Mouse (Mus musculus) monocyte, adult 2 months (primary cell): Measurements from ENCODE around the gene Rhbdl3.

Experiments used
- DNase-seq, 2 experiments: peaks; one replicate each; pipeline ENCODE4 v3.0.0; 2022; ENCODE audit warnings: low spot score in 2 of 2, low read depth in 1 of 2

The Rhbdl3 gene

GRCm38 (mm10) chr11:80300551-80301315, at the start of gene Rhbdl3:
Rhbdl3 (plus strand) TSS chr11:80300912.
- DNase-seq = no peak

DNA sequence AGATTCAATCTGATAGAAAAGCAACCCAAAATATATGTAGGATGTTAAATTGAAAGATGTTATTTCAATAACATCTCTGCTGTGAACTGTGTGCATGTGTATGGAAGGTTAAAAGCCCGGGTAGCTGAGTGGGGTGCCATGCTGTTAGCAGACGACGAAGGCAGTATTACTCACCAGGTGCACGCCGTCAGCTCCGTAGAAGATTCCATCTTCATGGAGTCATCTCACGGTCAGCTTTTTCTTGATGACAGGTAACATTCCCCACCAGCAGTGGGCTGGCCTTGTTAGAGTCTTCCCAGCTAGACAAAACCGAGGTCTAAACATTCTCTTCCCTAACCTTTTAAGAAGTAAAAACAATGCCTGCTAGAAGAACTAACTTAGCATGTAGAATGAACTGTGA, 36.6 kb upstream of the Rhbdl3 start:
- no peak for DNase-seq

GRCm38 (mm10) chr11:80271096-80271495, 29.6 kb upstream of the Rhbdl3 start:
- DNase-seq = no peak

GRCm38 (mm10) chr11:80275011-80275410, 25.7 kb upstream of the Rhbdl3 start:
- DNase-seq = no peak

DNA sequence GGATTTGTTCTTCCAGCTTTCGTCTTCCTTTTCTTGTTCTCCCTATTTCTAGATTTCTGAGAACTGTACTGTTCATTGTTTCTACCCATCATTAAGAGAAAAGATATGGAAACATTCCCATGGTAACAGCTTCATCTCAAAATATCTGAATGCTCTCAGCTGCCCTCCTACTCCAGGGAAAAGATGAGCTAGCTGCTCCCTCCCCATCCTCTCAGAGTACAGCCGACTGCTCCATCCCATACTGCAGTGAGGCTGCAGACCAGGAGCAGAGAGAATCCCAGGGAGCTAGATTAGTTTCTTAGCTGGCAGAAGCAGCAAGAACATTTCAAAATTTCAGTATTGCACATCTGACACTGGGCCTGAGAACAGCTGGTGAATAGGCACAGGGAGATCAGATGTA, 22.7 kb upstream of the Rhbdl3 start:
- no peak for DNase-seq

GRCm38 (mm10) chr11:80283786-80284185, 16.9 kb upstream of the Rhbdl3 start:
- DNase-seq = no peak

DNA sequence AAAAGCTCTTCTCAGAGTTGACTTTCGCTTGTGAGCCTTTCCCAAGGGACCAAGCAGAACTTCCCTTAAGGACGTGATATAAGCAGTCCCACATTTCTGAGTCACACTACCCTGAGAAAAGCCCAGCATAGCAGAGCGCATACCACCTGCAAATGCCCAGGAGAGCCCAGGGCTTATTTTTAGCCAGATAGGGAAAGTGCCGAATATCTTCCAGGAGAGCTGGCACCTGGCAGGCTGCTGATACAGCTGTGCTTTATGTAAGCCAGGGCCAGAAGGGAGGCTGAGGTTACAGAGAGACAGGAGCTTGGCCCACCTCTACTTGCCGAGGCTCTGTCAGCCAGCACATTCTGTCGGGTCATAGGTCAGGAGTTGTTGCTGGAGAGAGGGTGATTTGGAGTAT, 16.1 kb upstream of the Rhbdl3 start:
- DNase-seq = no peak

DNA sequence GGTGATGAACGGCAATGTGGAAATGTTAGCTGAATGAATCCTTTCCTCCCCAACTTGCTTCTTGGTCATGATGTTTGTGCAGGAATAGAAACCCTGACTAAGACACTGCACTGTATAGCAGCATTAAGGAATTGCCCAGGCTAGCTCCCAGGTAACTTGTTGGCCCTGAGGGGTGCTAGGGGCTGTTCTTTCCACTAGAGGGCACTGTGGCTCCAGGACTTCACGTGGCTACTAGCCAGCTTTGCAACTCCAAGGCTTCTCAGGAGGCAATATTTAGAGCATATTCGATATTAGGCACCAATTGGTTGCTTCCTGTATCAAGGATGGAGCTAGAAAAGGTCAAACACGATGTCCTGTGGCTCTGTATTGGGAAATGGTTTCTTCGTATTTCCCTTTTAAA, 13.6 kb upstream of the Rhbdl3 start:
- DNase-seq = peak in 1 of 2 experiments; percentile 44

DNA sequence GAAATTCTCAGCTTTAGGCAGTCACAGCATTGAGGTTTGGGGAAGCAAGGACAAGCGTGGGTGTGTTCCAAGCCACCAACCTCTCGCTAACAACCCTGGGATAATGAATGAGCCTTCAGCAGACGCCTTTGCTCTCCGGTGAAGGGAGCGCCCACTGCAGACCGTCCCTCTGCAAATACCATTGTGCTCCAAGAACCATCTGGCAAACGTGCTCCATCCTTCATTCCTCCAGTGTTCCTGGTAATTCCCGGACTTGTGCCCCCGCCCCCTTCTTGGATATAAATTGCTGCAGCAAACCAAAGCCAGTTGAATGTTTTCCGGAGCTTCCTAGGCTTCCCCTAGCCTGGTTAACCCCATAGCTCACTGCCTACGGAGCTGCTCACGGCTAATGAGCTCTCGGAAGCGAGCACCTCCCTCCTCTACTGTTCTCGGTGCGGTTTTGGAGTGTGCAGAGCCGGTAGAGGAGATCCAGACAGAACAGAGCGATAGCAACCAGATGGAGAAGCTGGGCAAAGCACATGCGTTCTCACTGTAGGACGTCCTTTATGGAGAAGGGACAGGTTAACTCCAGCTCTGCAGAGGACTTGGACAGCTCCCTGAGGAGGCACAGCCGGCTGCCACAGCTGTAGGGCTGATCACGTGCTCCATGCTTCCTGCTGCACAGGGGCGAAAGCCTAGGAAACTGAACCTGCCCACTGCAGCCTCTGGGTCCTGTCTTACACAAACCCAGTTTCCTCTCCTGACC, 10.8 kb upstream of the Rhbdl3 start:
- DNase-seq = no peak

DNA sequence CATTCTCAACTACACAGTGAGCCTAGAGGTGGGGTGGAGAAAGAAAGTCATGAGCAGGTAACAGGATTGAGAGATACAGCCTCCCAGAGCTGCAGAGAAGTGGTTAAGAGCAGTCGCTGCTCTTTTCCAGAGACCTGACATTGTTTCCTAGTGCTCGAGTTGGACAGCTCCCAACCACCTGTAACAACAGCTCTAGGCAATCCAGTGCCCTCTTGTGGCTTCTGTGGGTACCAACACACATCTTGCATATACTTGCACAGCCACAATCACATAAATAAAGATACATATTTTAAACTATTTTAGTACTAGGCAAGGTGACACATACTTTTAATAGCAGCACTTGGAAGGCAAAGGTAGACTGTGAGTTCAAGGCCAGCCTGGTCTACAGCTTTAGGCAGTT, 9.7 kb upstream of the Rhbdl3 start:
- DNase-seq = no peak

- no peak for DNase-seq
Observed at GRCm38 (mm10) chr11:80292463-80292862, 8.2 kb upstream of the Rhbdl3 start.

DNA sequence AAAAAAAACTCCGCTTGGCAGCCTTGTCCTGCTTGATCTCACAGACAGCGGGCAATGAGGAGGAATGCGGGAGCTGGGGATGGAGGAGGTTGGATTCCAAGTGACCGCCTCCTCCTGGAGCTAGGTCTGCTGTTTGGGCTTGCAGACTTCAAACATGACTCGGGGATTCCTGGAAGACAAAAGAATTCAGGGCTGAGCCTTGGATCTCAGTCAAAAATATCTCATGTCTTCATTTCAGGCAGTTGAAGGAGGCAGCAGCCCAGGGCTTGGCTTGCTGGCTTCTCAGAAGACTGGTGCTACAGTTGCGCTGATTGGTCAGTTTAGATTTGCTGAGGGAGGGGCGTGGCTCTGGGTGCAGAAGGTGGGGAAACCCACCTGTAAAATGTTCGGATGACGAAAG, 5.6 kb upstream of the Rhbdl3 start:
- DNase-seq = no peak

- no peak for DNase-seq
Observed at GRCm38 (mm10) chr11:80295785-80296184, 4.9 kb upstream of the Rhbdl3 start.

- DNase-seq = no peak
Observed at GRCm38 (mm10) chr11:80299513-80300235, 1.0 kb upstream of the Rhbdl3 start.

DNA sequence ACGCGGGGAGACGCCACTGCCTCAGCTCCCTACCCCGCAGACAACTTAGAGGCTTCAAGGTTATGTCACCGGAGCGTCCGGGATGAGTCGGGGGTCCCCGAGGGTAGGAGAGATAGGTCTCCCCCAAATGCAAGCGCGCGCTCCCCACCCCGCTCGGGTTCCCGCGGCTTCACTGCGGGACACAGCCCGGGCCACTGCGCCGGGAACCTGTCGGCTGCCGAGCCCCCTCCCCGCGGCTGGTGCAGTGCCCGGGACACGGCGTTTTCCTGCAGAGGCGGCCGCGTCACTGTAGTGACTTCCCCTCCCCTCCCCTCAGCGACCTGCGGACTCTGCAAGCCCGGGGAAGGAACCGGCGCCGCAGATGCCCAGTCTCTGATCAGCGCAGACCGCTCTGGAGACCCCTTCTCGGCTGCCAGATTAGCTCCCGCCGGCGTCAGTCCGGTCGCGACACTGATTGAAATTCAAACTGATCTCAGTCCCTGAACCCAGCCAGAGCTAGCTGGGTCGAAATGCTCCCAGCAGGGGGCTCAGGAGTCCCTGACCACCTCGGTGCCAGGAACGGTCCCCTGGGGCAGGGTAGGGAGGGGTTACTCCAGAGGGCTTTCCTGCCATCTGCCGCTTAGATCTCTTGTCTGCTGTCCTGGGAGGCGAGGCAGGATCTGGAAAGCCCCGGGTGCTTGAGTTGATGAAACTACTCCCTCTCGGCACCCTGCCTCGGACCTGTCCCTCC, 769 bp downstream of the Rhbdl3 start:
- DNase-seq = no peak

DNA sequence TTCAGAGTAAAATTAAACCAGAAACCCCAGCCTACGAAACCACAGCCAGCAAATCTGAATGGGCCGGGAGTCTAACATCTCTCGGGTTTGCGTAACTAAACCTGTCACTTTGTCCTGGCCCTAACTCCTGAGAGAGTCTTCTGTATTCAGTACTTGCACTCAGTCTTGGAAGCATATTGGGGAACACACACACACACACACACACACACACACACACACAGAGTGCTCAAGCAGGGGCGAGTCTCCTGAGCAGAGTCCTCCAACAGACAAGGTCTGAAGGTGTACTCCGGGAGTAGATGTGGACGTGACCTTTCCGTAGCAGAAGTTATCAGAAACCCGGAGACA, 1.3 kb downstream of the Rhbdl3 start:
- DNase-seq = no peak

- peak in 1 of 2 experiments; percentile 19 for DNase-seq
Observed at GRCm38 (mm10) chr11:80302536-80302935, 1.8 kb downstream of the Rhbdl3 start.

GRCm38 (mm10) chr11:80303746-80304145, 3.0 kb downstream of the Rhbdl3 start:
- no peak for DNase-seq

- DNase-seq = no peak
Observed at GRCm38 (mm10) chr11:80304846-80305245, 4.1 kb downstream of the Rhbdl3 start.

DNA sequence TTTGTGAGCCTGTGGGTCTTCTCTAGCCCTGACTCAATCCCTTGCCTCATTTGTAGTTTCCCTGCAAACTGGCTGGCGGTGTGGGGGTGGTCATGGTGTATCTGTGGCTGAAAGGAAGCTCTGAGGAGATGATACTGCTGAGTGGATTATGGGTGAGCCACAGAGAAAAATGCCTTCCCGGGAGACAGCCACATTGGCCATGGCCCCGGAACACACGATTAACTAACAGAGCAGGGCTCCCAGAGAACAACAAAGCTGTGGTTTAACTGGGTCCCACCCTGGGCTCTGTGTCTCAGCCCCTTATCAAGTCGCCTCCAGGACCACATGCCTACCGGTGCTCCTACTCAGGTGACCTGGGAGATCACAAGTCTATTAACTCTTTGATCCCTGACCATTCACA, 7.8 kb downstream of the Rhbdl3 start:
- no peak for DNase-seq

- no peak for DNase-seq
Observed at GRCm38 (mm10) chr11:80311271-80311670, 10.6 kb downstream of the Rhbdl3 start.
